Mouse (Mus musculus): ENCODE results near the gene Wee1.
"Not testable (repeated sequence)": the region's sequence is repeated elsewhere in the genome, so short reads cannot be mapped to it uniquely, and the experiment has no call there.

Gene Wee1

DNA sequence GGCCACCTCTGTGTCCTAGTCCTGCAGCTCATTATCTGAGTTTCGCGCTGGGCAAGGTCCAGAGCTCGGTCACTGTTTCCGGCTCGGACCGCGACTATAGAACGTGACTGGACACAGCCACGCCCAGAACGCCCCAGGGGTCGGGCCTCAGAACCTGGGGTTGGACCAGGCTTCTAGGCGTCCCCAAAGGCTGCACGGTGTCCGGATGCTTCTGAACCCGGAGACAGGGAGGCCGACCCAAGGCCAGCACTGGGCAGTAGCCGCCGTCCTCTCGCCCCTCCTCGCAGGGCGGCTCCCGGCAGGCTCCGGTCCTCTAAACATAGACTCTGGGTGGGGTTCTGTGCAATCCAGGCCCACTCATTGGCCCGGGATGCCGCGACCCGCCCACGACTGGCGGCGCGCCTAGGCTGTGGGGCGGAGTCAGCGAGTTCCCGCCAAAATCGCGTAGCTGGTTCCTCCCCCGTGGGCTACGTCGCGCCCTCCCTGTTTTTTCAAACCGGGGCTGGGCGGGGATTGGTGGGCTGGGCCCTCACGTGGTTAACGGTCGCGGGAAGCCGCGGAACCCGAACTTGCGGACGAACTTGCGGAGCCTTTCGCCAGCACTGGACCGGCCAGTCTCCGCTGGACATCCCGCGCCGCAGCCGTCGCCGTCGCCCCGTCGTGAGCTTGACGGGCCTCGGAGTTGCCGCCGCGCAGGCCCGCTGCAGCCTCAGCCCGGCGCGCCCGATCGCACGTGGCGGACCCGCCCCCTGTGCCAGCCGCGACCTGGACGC, at the start of gene Wee1:
Gene Wee1 (plus strand): TSS at position 531 of the 773 bp plus-strand sequence.
- DNase-seq (ENCODE audit: low spot score) = peak; percentile 98

- DNase-seq (ENCODE audit: low spot score) = no peak
These were observed 43.7 kb upstream of the Wee1 start for GRCm38 (mm10) chr7:110078168-110078567.

DNA sequence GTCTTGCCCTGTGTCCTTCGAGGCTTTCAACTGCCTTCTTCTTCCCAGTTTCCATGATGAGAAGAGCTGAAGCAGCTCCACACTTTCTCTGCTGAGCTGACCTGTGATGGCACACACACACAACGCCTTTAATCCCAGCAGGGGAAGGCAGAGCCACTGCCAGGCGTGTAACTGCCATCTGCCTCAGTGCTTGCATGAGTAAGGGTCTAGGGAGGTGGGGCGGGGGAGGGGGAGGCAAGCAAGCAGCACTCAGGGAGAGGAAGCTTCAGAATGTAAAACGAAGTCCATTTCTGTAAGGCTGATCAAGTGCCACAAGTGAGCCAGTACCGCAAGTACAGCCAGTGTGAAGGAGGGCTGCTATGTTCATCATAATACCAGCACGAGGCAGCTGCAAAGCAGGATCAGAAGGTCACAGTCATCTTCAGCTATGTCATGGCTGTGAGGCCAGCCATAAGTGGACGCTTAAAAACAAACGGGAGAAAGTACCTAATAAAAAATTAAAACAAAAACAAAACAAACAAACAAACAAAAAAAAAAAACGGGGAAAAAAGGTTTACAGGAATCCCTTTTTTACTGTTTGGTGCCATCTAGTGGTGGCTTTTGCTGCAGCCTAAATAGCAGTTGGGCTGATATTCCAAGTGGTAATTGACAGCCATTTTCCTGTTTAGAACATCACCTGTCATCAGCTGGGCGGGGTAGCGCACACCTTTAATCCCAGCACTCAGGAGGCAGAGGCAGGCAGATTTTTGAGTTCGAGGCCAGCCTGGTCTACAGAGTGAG, 38.3 kb upstream of the Wee1 start:
- DNase-seq (ENCODE audit: low spot score) = peak; percentile 59

GRCm38 (mm10) chr7:110085217-110085616, 36.6 kb upstream of the Wee1 start:
- DNase-seq (ENCODE audit: low spot score) = no peak

- no peak for DNase-seq (ENCODE audit: low spot score)
These were observed 33.9 kb upstream of the Wee1 start for GRCm38 (mm10) chr7:110087914-110088313.

GRCm38 (mm10) chr7:110091670-110092069, 30.2 kb upstream of the Wee1 start:
- no peak for DNase-seq (ENCODE audit: low spot score)

DNA sequence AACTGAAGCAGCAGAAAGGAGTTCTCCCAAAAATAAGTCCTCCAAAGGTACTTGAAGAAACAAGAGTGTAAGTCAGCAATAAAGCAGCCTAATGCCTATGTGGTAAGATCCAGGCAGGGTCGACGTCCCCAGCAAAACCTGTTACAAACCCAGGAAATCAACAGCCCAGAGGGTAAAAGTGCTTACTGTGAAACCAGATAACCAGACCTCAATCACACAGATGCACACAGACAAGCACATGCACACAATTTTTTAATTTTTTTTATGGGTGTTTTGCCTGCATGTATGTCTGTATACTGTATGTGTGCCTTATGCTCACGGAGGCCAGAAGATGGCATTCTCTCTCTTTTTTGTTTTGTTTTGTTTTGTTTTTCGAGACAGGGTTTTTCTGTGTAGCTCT, 25.5 kb upstream of the Wee1 start:
- DNase-seq (ENCODE audit: low spot score) = no peak

- DNase-seq (ENCODE audit: low spot score) = no peak
These were observed 24.6 kb upstream of the Wee1 start for GRCm38 (mm10) chr7:110097106-110097793.

DNA sequence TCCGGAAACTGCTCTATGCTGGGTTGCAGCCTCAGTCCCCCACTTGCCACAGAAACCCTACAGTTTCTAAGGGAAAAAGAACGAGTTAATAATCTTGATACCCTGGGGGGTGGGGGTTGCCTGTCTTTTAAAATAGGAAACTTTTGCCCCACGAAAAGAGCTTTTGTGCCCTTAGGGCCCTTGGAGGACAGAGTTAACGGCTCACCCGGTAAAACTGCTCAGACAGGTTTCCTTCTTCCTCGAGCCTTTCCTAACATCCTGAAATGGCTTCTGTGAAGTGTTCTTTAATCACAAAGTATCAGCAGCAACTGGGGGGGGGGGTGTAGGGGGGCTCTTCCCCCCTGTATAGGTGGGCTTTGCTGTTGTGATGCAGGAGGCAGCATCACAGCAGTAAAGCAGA, 21.0 kb upstream of the Wee1 start:
- DNase-seq (ENCODE audit: low spot score) = no peak

DNA sequence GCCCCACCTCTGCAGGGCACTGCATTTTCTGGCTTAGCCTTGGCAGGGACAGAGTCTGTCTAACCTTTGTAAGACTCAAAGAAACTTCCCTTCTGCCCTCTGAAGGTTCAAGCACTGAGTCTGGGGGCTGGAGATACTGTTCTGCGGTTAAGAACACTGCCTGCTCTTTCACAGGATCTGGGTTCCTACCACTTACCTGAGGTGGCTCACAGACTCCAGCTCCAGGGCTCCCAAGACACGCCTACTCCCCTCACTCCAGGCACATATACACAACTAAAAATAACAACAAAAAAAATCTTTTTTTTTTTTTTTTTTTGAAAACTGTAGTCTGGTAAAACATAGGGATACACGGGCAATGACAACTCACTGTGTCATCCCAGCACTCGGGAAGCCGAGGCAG, 20.6 kb upstream of the Wee1 start:
- no peak for DNase-seq (ENCODE audit: low spot score)

GRCm38 (mm10) chr7:110105041-110105440, 16.8 kb upstream of the Wee1 start:
- DNase-seq (ENCODE audit: low spot score) = no peak

DNA sequence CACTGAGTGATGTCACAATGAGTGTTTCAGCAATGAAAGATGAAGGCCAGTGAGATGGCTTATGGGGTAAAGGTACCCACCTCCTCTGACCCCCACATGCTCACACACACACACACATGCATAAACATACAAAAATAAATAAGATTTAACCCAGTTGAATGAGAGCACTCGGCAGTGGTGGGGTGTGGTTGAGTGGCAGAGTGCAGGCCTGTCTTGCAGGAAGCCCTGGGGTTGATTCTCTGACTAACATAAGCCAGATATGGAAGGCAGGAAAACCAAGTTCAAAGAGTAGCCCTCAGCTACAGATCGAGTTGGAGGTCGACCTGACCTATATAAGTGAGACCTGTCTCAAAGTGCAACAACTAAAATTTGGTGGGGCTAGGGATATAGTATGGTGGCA, 15.2 kb upstream of the Wee1 start:
- DNase-seq (ENCODE audit: low spot score) = no peak

- DNase-seq (ENCODE audit: low spot score) = not testable (repeated sequence)
These were observed 13.3 kb upstream of the Wee1 start for GRCm38 (mm10) chr7:110108524-110108923.

DNA sequence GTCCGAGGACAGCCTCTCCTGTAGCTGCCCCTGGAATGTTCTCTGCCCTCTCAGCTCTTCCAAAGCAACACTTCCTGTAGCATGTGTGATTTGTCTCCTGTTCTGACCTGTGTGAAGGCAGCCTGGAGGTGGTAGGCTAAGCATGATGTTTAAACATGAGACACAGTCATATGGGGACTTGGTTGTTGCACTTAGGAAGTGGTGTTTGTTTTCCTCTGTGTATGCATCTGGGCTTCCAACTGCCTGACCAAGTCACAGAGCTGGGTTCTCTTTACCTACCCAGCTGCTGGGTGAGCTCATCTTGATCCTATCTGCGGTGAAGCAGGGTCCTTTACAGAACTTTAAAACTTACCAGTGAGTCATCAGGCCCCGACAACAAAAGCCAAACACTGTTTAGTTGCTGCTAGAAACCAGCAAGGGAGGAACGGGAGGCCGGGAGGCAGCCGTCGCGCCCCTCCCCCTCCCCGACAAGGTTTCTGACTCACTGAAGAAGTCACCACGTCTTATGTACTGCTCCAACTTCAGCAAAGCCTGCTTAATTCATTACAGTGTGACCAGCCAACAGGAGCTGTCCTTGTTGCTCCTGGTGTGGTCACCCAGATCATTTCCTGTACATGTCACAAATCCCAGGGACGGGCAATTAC, 12.8 kb upstream of the Wee1 start:
- peak; percentile 79 for DNase-seq (ENCODE audit: low spot score)

- DNase-seq (ENCODE audit: low spot score) = no peak
These were observed 11.7 kb upstream of the Wee1 start for GRCm38 (mm10) chr7:110110061-110110656.

GRCm38 (mm10) chr7:110114699-110115098, 7.1 kb upstream of the Wee1 start:
- no peak for DNase-seq (ENCODE audit: low spot score)

DNA sequence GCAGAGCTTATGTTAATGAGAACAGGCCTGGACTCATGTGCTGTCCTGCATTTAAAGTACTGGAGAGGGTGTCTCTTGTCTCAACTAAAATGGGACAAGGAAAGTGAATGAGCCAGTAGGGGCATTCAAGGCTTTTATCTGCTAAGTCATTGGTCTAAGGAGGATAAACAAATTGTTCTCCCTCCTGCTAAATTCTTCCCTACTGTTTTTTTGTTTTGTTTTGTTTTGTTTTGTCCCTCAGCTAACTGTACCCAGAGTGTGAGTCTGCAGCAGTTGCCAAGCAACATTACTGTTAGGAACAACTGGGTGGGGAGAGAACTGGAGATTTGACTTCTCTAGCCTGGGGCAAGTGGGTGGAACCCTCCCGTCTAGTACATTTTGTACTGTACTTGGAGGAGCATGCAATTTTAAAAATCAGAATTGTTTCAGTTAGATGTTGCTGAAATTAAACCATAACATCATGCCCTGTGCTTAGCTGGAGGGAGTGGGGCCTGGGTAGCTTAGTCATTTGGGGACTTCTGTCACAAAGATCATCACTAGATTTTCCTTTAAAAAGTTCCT, 5.0 kb upstream of the Wee1 start:
- no peak for DNase-seq (ENCODE audit: low spot score)

GRCm38 (mm10) chr7:110118448-110118847, 3.4 kb upstream of the Wee1 start:
- no peak for DNase-seq (ENCODE audit: low spot score)

DNA sequence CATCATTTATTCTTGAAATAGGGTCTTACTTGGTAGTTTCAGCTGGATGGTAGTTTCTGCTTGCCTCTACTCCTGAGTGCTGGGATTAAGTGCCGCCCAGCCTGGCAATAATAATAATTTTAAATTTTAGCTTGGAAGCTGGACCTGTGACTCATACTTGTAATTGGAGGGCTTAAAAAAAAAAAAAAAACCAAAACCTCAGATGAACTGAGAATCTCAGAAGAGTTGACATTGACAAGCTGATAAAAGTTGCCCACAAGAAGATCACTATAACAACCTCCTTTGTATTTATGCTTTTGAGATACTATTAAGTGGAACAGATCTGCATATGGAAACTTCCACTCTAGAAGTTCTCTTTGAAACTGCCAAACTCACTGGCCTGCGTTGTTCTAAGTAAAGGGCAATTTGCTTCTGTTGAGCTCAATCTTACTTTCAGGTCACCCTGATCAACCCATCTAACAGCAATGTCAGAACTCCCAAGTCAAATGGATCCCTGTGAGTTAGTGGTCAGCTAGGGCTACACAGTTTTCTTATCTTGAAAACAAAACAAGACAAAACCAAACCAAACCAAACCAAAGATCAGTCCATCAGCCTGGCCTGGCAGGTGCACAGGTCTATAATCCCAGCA, 1.6 kb upstream of the Wee1 start:
- no peak for DNase-seq (ENCODE audit: low spot score)

DNA sequence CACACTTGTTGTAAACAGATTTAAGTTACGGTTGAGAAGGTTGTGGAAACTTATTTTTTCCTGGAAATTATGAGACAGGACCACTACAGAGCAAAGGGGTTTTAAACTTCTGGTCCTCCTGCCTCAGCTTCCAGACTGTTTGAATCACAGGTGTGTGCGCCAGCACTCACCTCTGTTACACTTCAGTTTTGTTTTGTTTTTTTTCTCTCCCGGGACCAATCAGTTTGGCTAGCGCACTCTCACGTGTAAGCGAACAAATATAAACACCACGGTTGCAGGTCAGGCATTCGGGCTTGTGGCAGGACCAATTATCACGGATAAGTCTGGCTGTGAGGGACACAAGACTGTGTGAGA, 707 bp upstream of the Wee1 start:
- no peak for DNase-seq (ENCODE audit: low spot score)

GRCm38 (mm10) chr7:110122289-110122564, 381 bp downstream of the Wee1 start:
- no peak for DNase-seq (ENCODE audit: low spot score)
